Mouse (Mus musculus) lung, postnatal 10 days (tissue): ENCODE results near the gene Rbms3.
A peak's percentile ranks its signal among the peaks of the same experiment; 100 is the strongest.

Experiments used
- DNase-seq: peaks from one replicate; pipeline ENCODE4 v3.0.0; 2021

Rbms3 gene

GRCm38 (mm10) chr9:116591071-116591470 is 1038.6 kb downstream of the Rbms3 start:
- DNase-seq, result peak; percentile 61

GRCm38 (mm10) chr9:116569680-116570079 is 1060.0 kb downstream of the Rbms3 start:
- no peak for DNase-seq

GRCm38 (mm10) chr9:116566711-116567110 is 1063.0 kb downstream of the Rbms3 start:
- DNase-seq, result no peak

GRCm38 (mm10) chr9:116557781-116558180 is 1071.9 kb downstream of the Rbms3 start:
- DNase-seq, result no peak

- DNase-seq, result no peak
Observed at GRCm38 (mm10) chr9:116556641-116557040, 1073.1 kb downstream of the Rbms3 start.

GRCm38 (mm10) chr9:116553181-116553580 is 1076.5 kb downstream of the Rbms3 start:
- peak; percentile 36 for DNase-seq

GRCm38 (mm10) chr9:116546156-116546555 is 1083.6 kb downstream of the Rbms3 start:
- DNase-seq, result no peak

GRCm38 (mm10) chr9:116542793-116543192 is 1086.9 kb downstream of the Rbms3 start:
- peak; percentile 38 for DNase-seq

- no peak for DNase-seq
Observed at GRCm38 (mm10) chr9:116541976-116542375, 1087.7 kb downstream of the Rbms3 start.

- DNase-seq, result peak; percentile 21
Observed at GRCm38 (mm10) chr9:116535709-116536108, 1094.0 kb downstream of the Rbms3 start.

GRCm38 (mm10) chr9:116533381-116533780 is 1096.3 kb downstream of the Rbms3 start:
- DNase-seq, result no peak

GRCm38 (mm10) chr9:116531121-116531520 is 1098.6 kb downstream of the Rbms3 start:
- no peak for DNase-seq

- no peak for DNase-seq
Observed at GRCm38 (mm10) chr9:116524386-116524785, 1105.3 kb downstream of the Rbms3 start.
